Mouse (Mus musculus) right cerebral cortex, postnatal 4 days (tissue): ENCODE data around the gene Gm5617.
"Not testable (repeated sequence)": the region's sequence is repeated elsewhere in the genome, so short reads cannot be mapped to it uniquely, and the experiment has no call there.

ENCODE experiments used
- DNase-seq: peaks from one replicate; pipeline ENCODE4 v3.0.0-alpha.2; 2022

Gene Gm5617

DNA sequence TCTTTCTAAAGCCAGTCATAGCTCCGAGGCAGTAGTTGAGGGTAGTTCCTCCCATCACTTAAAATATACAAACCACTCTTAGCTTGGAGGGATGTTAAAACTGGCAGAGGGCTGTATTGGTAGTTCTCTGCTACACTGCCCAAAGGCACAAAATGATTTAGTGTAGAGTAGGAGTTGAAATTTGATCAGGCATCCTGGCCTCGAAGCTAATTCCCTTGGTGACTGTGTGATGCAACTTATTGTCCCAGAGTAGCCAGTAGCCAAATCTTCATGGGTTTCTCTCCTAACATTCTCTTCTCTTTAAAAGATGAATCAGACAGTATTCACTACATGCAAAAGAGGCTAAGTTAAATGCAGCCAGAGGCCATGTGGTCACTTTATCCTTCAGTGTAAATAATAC, 7.8 kb downstream of the Gm5617 start:
- no peak for DNase-seq

- DNase-seq, result no peak
Observed at GRCm38 (mm10) chr9:48504741-48505365, 9.6 kb downstream of the Gm5617 start.

DNA sequence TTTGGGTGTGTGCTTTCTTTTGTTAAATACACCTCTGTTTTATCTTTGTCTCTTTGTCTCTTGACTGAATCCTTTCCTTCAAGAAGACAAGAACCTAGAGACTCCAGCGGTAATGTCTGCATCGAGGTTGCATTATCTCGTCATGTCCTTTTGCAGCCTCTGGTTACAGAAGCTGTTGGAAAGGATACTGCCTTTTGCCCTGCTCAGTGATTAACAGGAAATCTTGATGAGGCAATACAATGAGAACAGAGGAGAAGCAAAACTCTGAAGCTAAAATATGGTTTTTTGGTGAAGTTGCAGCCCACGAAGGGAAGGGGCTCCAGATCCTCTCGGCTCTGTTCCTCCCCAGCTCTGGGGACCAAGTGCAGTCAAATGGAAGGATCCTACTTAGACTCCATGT, 14.9 kb downstream of the Gm5617 start:
- DNase-seq, result no peak

- DNase-seq, result no peak
Observed at GRCm38 (mm10) chr9:48515332-48515731, 20.1 kb downstream of the Gm5617 start.

- DNase-seq, result no peak
Observed at GRCm38 (mm10) chr9:48516615-48517371, 21.6 kb downstream of the Gm5617 start.

DNA sequence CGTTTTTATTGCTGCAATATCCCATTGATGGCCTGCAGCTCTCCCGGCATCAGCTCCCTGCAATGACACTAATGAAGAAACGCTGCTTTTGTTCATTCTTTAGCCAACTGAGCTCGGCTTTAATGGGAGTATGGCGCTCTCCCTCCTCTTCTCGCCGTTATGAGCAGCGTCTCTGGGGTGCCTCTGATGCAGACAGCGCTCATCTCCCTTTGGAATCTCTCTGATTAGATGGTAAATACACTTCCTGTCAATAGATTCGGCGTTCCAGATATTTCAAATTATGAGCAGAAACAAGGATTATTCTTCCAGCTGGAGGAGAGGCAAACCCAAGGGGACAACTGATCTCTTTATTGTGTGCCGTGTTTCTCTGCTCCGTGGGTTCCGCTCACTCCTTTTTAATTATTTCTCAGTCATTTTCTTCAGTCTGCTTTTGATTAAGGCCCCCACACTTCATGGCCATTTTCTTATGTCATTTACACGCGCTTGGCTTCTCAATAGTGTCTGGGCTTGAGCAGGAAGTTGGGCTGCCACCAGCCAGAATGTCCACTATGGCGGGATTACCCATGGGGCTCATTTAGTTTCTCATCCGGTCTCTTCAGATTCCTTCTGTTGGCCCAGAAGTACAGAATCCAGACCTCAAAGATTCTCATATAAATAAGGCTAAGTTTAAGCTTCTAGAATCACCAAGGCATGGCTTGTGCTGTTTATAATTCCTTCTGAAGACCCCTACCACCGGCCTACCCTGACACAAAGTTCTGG, 22.3 kb downstream of the Gm5617 start:
- DNase-seq, result peak; percentile 10

DNA sequence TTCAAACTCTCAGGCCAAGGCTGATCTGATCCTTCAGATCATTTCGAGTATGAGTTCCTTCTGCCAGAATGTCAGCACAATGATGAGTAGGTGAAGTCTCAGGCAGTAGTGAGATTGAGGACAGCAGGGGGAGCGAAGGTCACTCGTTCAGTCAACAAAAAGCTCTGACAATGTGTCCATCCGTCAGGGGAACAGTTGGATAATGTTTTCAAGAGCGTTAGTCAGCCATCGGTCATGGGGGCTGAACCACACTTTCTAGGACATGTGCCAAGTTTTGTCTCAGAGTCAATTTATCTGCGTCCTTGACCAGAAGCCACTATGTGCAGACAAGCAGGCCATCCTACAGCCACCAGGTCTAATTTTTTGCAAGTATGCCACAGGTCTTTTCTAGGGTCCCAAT, 25.2 kb downstream of the Gm5617 start:
- DNase-seq, result not testable (repeated sequence)

DNA sequence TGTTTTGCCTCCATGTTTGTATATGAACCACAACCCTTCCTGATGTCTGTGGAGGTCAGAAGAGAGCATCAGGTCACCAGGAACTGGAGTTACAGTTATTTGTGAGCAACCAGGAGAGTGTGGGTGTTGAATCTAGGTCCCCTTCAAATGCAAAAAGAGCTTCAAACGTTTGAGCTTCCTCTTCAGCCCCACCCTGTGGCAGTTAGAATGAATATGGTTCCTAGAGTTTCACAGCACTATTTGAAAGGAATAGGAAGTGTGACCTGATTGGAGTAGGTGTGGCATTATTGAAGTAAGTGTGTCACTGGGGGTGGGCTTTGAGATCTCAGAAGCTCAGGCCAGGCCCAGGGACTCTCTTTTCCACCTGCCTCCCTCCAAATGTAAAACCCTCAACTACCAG, 30.3 kb downstream of the Gm5617 start:
- DNase-seq, result no peak

DNA sequence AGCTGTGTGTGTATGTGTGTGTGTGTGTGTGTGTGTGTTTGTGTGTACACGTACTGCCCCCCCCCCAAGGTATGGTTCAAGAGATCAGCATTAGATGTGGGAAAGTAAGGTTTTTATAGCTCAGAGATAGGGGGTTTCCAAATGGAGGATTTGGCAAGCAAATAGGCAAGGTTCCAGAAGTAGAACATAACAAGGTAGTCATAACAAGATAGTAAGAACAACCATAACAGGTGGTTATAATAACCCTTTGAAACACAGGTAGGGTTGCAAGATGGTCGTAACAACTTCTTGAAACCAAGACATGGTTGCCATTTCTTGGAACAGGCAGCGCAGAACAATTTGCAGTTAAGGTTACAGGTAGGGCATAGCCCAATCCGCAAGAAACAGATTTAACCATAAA, 31.3 kb downstream of the Gm5617 start:
- no peak for DNase-seq

GRCm38 (mm10) chr9:48531294-48531693, 36.1 kb downstream of the Gm5617 start:
- no peak for DNase-seq

DNA sequence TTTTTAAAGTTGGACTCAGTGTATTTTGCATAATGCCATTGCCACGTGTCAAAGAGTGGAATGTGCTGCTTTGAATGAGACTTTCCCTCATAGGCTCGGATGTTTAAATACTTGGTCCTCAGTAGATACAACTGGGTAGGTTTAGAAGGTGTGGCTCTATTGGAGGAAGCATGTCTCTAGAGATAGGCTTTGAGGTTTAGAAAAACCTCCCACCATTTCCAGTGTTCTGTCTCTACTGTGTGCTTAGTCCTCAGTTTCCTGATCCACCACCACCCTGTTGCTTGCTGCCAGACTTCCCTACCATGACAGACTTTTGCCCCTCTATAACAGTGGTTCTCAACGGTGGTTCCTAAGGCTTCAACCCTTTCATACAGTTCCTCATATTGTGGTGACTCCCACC, 37.0 kb downstream of the Gm5617 start:
- no peak for DNase-seq

GRCm38 (mm10) chr9:48532730-48533129, 37.5 kb downstream of the Gm5617 start:
- DNase-seq, result no peak

GRCm38 (mm10) chr9:48536414-48536813, 41.2 kb downstream of the Gm5617 start:
- no peak for DNase-seq

GRCm38 (mm10) chr9:48537616-48538015, 42.4 kb downstream of the Gm5617 start:
- peak; percentile 13 for DNase-seq

DNA sequence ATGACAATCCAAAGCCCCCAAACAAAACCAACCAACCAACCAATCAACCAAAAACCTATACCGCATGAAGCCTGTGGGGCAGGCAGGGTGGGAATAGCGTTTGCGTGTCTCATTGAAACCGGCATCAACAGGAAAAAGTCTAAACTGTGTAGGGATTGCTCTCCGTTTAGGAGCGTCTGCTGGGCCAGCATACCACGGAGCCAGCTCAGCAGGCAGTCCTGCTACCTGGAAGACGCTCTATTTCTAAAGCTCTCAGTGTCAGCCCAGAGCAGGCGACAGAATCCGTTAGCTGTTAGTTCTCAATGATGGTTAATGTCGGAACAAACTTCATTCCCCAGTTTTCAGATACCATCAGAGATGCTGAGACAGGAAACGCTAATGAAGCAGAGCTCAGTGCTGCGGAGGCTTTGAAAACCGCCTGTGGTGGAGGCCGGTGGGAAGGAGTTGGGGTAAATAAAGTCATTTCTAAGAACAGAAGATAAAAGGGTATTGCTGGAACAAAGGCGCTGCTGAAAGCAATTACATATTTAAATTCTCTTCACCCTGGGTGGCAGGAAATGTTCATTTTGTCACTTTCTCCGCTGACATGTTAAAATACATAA, 42.9 kb downstream of the Gm5617 start:
- DNase-seq, result no peak

- DNase-seq, result peak; percentile 69
Observed at GRCm38 (mm10) chr9:48538688-48539087, 43.4 kb downstream of the Gm5617 start.
